Comparison of ENCODE assay signal across 10 mouse cellular contexts in the genomic region with DNA sequence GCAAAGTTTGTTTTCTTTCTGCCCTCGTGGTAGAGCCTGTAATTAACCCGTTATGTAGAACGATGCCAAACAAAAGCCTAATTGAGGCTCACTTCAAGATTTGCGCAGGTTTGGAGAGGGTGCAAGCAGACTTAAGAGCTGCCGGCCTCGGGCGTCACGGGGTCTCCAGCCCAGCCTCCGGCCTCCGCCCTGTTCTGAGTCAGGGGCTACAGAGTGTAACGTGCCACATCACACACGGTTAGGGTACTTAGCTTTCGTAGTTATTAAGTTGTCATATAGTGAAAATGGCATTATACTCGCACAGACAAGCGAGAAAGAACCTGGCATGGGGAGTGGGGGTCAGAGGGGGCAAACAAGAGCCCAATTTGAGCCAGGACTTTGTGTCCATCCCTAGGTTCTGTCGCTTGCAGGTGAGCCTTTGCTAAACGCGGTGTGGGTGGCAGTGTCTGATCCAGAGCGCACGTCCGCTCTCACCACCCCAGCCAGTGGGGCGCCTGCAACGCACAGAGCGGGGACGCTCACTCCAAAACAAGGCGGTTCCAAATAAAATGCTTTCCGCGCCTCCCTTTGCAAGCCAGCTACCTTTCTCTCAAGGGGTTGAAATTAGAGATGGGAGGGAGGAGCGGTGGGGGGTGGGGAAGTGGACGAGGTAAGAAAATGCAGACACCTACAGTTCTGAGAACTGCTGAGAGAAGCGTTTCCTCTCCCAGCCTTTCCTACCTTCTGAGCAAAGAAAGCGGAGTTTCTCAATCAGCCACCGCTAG. TPM values are rescaled to one million over a fixed set of nuclear protein-coding genes. Genes with fewer than 3 reads are reported as not detected.
DNase-seq lines count a peak whose midpoint lies in the region; ATAC-seq and TF ChIP-seq lines count a peak whose summit lies in the region.
"Had no signal": no experiment of that assay in that cellular context is flagged by ENCODE, and none has a peak within 500 bp of the region (broad histone marks: within the 10 kb centered on the region; RNA-seq: fewer than 3 reads in every experiment).

No protein-coding gene starts in this region.

- 2% methylated on average over 33 of the region's 33 CpGs for WGBS in heart, embryonic 12.5 days
- under 1% methylated on average over 33 of the region's 33 CpGs for WGBS in forebrain, embryonic 14.5 days
- WGBS in midbrain, embryonic 11.5 days, result under 1% methylated on average over 33 of the region's 33 CpGs

- no peak overlapping the region for H3K27ac ChIP-seq in heart, embryonic 12.5 days (ENCODE audit: poor library complexity, severe bottlenecking)
- H3K27ac ChIP-seq in ES-Bruce4 (ENCODE audit: insufficient read depth, low read length), result no peak overlapping the region
- no peak overlapping the region for H3K27ac ChIP-seq in forebrain, embryonic 14.5 days (ENCODE audit: low read depth, low read length)
- H3K27ac ChIP-seq in midbrain, embryonic 11.5 days (ENCODE audit: low read depth, low read length), result no peak overlapping the region
- H3K27ac ChIP-seq in left cerebral cortex, adult 2 months, result no peak overlapping the region
- H3K27ac ChIP-seq: macrophage had no signal

- DNase-seq in heart, postnatal 14 days, result no peak
- peak; percentile 28 for DNase-seq in forebrain, embryonic 14.5 days (ENCODE audit: low spot score)
- DNase-seq in midbrain, embryonic 11.5 days (ENCODE audit: low spot score, missing footprints), result peak; percentile 95
- DNase-seq in left cerebral cortex, adult 2 months (ENCODE audit: extremely low spot score in 1 of 2, low spot score in 2 of 2), result no peak
- no peak for DNase-seq in layer of hippocampus, postnatal 36 days
- DNase-seq: kidney, adult 11 months had no signal

- no peak for TF ChIP-seq CTCF in ES-Bruce4 (IDR thresholded peaks at IDR 0.05; ENCODE audit: low read depth, low read length)
- no peak for TF ChIP-seq CTCF in left cerebral cortex, adult 2 months (IDR thresholded peaks at IDR 0.05)

- peak overlapping the region; percentile 32 for H3K4me3 ChIP-seq in heart, embryonic 12.5 days
- peak overlapping the region; percentile 69 for H3K4me3 ChIP-seq in ES-Bruce4 (ENCODE audit: low read depth, low read length)
- no peak overlapping the region for H3K4me3 ChIP-seq in forebrain, embryonic 14.5 days (ENCODE audit: low read depth, low read length)
- H3K4me3 ChIP-seq in midbrain, embryonic 11.5 days (ENCODE audit: low read depth, low read length), result no peak overlapping the region
- H3K4me3 ChIP-seq in left cerebral cortex, adult 2 months, result no peak overlapping the region

- intact Hi-C loops in heart, postnatal 14 days (cut with DNase I), result no loop called here
- intact Hi-C loops in left cerebral cortex, adult 2 months (cut with DNase I), result no loop called here

- H3K9ac ChIP-seq in heart, embryonic 12.5 days, result no peak overlapping the region; the same call in 1 of the 2 replicates
- H3K9ac ChIP-seq in ES-Bruce4 (ENCODE audit: low read depth, poor library complexity, severe bottlenecking), result no peak overlapping the region
- peak overlapping the region; percentile 21; the same call in 1 of the 2 replicates for H3K9ac ChIP-seq in forebrain, embryonic 14.5 days (ENCODE audit: low read length)
- H3K9ac ChIP-seq in midbrain, embryonic 11.5 days (ENCODE audit: low read length), result no peak overlapping the region

- TF ChIP-seq EP300 in ES-Bruce4 (IDR thresholded peaks at IDR 0.05; ENCODE audit: insufficient read depth, low read depth, low read length), result 0 out of 2 replicates have a peak, but pooled peaks have one; percentile 17

- no peaks in the 10 kb centered on the region for H3K9me3 ChIP-seq in heart, embryonic 12.5 days (replicated peaks)
- no peaks in the 10 kb centered on the region for H3K9me3 ChIP-seq in ES-Bruce4 (replicated peaks; ENCODE audit: control insufficient read depth, insufficient read depth, low read length, poor library complexity, severe bottlenecking)
- no peaks in the 10 kb centered on the region for H3K9me3 ChIP-seq in forebrain, embryonic 14.5 days (replicated peaks; ENCODE audit: control insufficient read depth, low read length)
- H3K9me3 ChIP-seq in midbrain, embryonic 11.5 days (ENCODE audit: control insufficient read depth, low read length), result no peaks in the 10 kb centered on the region

- TF ChIP-seq POLR2A in ES-Bruce4 (IDR thresholded peaks at IDR 0.05; ENCODE audit: insufficient read depth, low read length), result no peak

- peaks cover 18% of the 10 kb centered on the region for H3K4me1 ChIP-seq in heart, embryonic 12.5 days (replicated peaks)
- H3K4me1 ChIP-seq in ES-Bruce4 (ENCODE audit: control insufficient read depth, insufficient read depth, low read length), result no peaks in the 10 kb centered on the region
- no peaks in the 10 kb centered on the region for H3K4me1 ChIP-seq in forebrain, embryonic 14.5 days (ENCODE audit: control insufficient read depth, insufficient read depth, low read length)
- H3K4me1 ChIP-seq in midbrain, embryonic 11.5 days (ENCODE audit: control insufficient read depth, insufficient read depth, low read length), result no peaks in the 10 kb centered on the region

- no peaks in the 10 kb centered on the region for H3K36me3 ChIP-seq in heart, embryonic 12.5 days
- no peaks in the 10 kb centered on the region for H3K36me3 ChIP-seq in ES-Bruce4 (ENCODE audit: control insufficient read depth, insufficient read depth, low read length, poor library complexity, severe bottlenecking)
- H3K36me3 ChIP-seq in forebrain, embryonic 14.5 days (ENCODE audit: control insufficient read depth, insufficient read depth, low read length), result no peaks in the 10 kb centered on the region
- no peaks in the 10 kb centered on the region for H3K36me3 ChIP-seq in midbrain, embryonic 11.5 days (ENCODE audit: control insufficient read depth, insufficient read depth, low read length)

- H3K4me2 ChIP-seq in heart, embryonic 12.5 days, result peak overlapping the region; percentile 65
- H3K4me2 ChIP-seq in forebrain, embryonic 14.5 days (ENCODE audit: low read length), result peak overlapping the region; percentile 23
- no peak overlapping the region for H3K4me2 ChIP-seq in midbrain, embryonic 11.5 days

- ATAC-seq in heart, embryonic 12.5 days (ENCODE audit: insufficient number of reproducible peaks, low FRiP score), result no peak
- ATAC-seq in forebrain, embryonic 14.5 days, result peak; percentile 59; the same call in 1 of the 2 replicates
- ATAC-seq in midbrain, embryonic 11.5 days (ENCODE audit: low FRiP score), result peak; percentile 41
- no peak for ATAC-seq in CD4-positive, CD25-positive, alpha-beta regulatory T cell, adult 4 months

- H3K27me3 ChIP-seq in heart, embryonic 12.5 days (replicated peaks), result peaks cover 59% of the 10 kb centered on the region
- H3K27me3 ChIP-seq in ES-Bruce4 (ENCODE audit: control insufficient read depth, insufficient read depth, low read length, poor library complexity, severe bottlenecking), result peaks cover 10% of the 10 kb centered on the region
- peaks cover 91% of the 10 kb centered on the region for H3K27me3 ChIP-seq in forebrain, embryonic 14.5 days (replicated peaks; ENCODE audit: control insufficient read depth, insufficient read depth, low read length)
- peaks cover 95% of the 10 kb centered on the region for H3K27me3 ChIP-seq in midbrain, embryonic 11.5 days (ENCODE audit: control insufficient read depth, insufficient read depth, low read length)

RNA-seq across cellular contexts. Expression of a gene that starts 12.3 kb away (rescaled TPM):
- polyA plus RNA-seq in heart, embryonic 12.5 days (2016; fragmentation: Nextera tagmentation; extraction: Ambion mirVana), result 5.2 and 5.8 TPM in 2 replicates
- total RNA-seq in heart, postnatal 14 days (2021), result under 1 TPM; 0.22 to 0.38 TPM
- not detected in 2 replicates for polyA plus RNA-seq in ES-Bruce4 (2011; ENCODE audit: insufficient read depth, insufficient read length, low read depth, missing spikeins)
- 81.8 and 86.8 TPM in 2 replicates for polyA plus RNA-seq in forebrain, embryonic 14.5 days (2014; fragmentation: Nextera tagmentation; extraction: Ambion mirVana)
- 15.4 and 18.6 TPM in 2 replicates for polyA plus RNA-seq in midbrain, embryonic 11.5 days (2014; fragmentation: Nextera tagmentation; extraction: Ambion mirVana)
- 1 to 10 TPM in 1 of 2 experiments, under 1 TPM in 1; 0.84 to 2.4 TPM for total RNA-seq in left cerebral cortex, adult 2 months (2021)
- not detected for polyA plus RNA-seq in CD4-positive, CD25-positive, alpha-beta regulatory T cell, adult 4 months (2017; shearing (Covaris generic))
- not detected for total RNA-seq in layer of hippocampus, postnatal 36 days (2021)
- polyA plus RNA-seq: macrophage had no signal

Comparison
In these comparisons a context has a peak if more than half of its experiments do, and no peak if none do; other contexts are left out.
1. ATAC-seq: peak in forebrain, embryonic 14.5 days (single experiment) and midbrain, embryonic 11.5 days (single experiment); none in heart, embryonic 12.5 days (single experiment) and CD4-positive, CD25-positive, alpha-beta regulatory T cell, adult 4 months (single experiment).
2. H3K4me3 ChIP-seq: peak in heart, embryonic 12.5 days (single experiment) and ES-Bruce4 (single experiment); none in forebrain, embryonic 14.5 days (single experiment), midbrain, embryonic 11.5 days (single experiment) and left cerebral cortex, adult 2 months (single experiment).
3. DNase-seq: peak in forebrain, embryonic 14.5 days (single experiment) and midbrain, embryonic 11.5 days (single experiment); none in heart, postnatal 14 days (0 of 2), left cerebral cortex, adult 2 months (0 of 2) and layer of hippocampus, postnatal 36 days (0 of 2).